Mouse (Mus musculus): ENCODE data around the gene Vezt. TPM values are rescaled to one million over a fixed set of nuclear protein-coding genes. Genes with fewer than 3 reads are reported as not detected.
A peak's percentile ranks its signal among the peaks of the same experiment; 100 is the strongest.

The Vezt gene
- total and polyA plus RNA-seq, 2 experiments from 2014 or later = 34.4 to 51.6 TPM

DNA sequence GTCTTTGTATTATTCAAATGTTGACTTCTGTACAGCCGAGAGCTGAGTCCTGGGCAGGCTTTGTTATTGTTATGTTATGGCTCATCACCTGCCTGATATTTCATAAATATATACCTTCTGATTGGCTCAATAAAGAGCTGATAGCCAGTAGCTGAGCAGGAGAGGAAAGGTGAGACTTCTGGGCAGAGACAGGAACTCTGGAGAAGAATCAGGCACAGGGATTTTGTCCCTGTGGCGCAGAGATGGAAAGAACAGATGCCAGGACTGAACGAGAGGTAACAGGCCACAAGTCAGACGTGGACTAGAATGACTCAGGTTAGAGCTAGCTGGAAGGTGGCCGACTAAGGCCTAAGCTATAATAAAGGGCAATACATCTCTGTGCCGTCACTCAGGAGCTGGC, 7.1 kb downstream of the Vezt start:
- Histone ChIP-seq H3K9me3 (ENCODE audit: low read length) (no peaks in the 10 kb centered on the region), H3K36me3 (ENCODE audit: insufficient read depth, low read length) (peaks cover 14% of the 10 kb centered on the region; the same call in 1 of the 2 replicates), H3K4me3 (ENCODE audit: low read length) (no peak overlapping the region), H3K4me1 (ENCODE audit: insufficient read depth, low read length) (peaks cover 7% of the 10 kb centered on the region), H3K9ac (replicated peaks; ENCODE audit: low read length) (no peak overlapping the region), H3K27me3 (ENCODE audit: insufficient read depth, low read length) (no peaks in the 10 kb centered on the region), H3K4me2 (ENCODE audit: low read depth, low read length) (no peak overlapping the region), H3K27ac (no peak overlapping the region)
- ATAC-seq (no peak), DNase-seq (ENCODE audit: low spot score) (no peak)
- WGBS = 86% methylated on average over 6 of the region's 6 CpGs
- no peak for TF ChIP-seq CTCF (IDR thresholded peaks at IDR 0.05; ENCODE audit: low read depth)

DNA sequence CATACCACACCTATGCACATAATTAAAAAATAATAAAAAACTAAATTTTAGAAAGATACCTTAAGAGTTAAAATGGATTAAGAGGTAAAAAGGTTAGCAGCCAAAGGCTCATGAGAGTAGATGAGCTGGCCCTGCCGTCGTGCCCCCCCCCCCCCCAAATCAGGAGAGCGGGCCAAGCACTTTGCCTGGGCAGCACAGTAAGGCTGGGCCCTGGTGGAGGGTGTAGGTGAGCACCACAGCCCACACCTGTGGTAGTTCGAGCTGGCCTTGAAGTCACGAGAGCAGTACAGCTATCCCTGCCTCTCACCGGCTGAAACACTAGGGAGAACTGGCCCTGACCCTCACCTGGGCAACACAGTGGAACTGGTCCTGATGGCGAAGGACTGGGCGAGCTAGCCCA, 10.5 kb downstream of the Vezt start:
- TF ChIP-seq CTCF (IDR thresholded peaks at IDR 0.05; ENCODE audit: low read depth) = no peak
- Histone ChIP-seq H3K4me1 (ENCODE audit: insufficient read depth, low read length) (no peaks in the 10 kb centered on the region), H3K27ac (no peak overlapping the region), H3K9me3 (ENCODE audit: low read length) (no peaks in the 10 kb centered on the region), H3K9ac (replicated peaks; ENCODE audit: low read length) (no peak overlapping the region), H3K27me3 (ENCODE audit: insufficient read depth, low read length) (no peaks in the 10 kb centered on the region), H3K36me3 (ENCODE audit: insufficient read depth, low read length) (peaks cover 13% of the 10 kb centered on the region; the same call in 1 of the 2 replicates), H3K4me3 (ENCODE audit: low read length) (no peak overlapping the region), H3K4me2 (ENCODE audit: low read depth, low read length) (no peak overlapping the region)
- ATAC-seq = peak; percentile 35; the same call in 1 of the 2 replicates
- WGBS = 93% methylated on average over 8 of the region's 8 CpGs
- DNase-seq (ENCODE audit: low spot score) = no peak

GRCm38 (mm10) chr10:94021059-94021458, 14.6 kb downstream of the Vezt start:
- Histone ChIP-seq H3K27me3 (ENCODE audit: insufficient read depth, low read length) (no peaks in the 10 kb centered on the region), H3K27ac (no peak overlapping the region), H3K4me2 (ENCODE audit: low read depth, low read length) (no peak overlapping the region), H3K9ac (replicated peaks; ENCODE audit: low read length) (no peak overlapping the region), H3K4me3 (ENCODE audit: low read length) (no peak overlapping the region), H3K4me1 (ENCODE audit: insufficient read depth, low read length) (no peaks in the 10 kb centered on the region), H3K36me3 (ENCODE audit: insufficient read depth, low read length) (peaks cover 1% of the 10 kb centered on the region; the same call in 1 of the 2 replicates), H3K9me3 (ENCODE audit: low read length) (no peaks in the 10 kb centered on the region)
- ATAC-seq = no peak
- no peak for TF ChIP-seq CTCF (IDR thresholded peaks at IDR 0.05; ENCODE audit: low read depth)
- 88% methylated on average over 4 of the region's 4 CpGs for WGBS
- DNase-seq (ENCODE audit: low spot score) = no peak

DNA sequence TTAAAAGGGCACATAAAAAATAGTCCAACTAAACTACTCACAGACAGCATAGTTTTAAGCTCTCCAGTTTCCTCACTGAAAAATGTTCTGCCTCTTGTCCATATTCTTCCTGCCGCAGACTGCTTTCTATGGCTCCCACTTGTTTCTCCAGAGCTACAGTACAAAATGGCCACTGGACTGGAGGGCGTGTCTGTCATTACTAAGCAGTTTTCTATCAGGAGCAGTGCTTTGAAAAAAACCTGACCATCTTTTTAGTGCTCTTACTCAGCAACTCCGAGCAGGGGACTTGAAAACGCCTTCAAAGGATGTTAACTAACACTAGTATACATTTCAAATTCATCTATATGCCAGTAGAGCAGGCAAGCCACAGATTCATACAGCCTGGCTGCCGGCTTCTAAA, 15.0 kb downstream of the Vezt start:
- no peak overlapping the region for H3K9ac ChIP-seq (replicated peaks; ENCODE audit: low read length)
- no peak for DNase-seq (ENCODE audit: low spot score)
- no peak for TF ChIP-seq CTCF (IDR thresholded peaks at IDR 0.05; ENCODE audit: low read depth)
- no peaks in the 10 kb centered on the region for H3K27me3 ChIP-seq (ENCODE audit: insufficient read depth, low read length)
- H3K4me2 ChIP-seq (ENCODE audit: low read depth, low read length) = no peak overlapping the region
- H3K36me3 ChIP-seq (ENCODE audit: insufficient read depth, low read length) = no peaks in the 10 kb centered on the region
- no peak overlapping the region for H3K4me3 ChIP-seq (ENCODE audit: low read length)
- H3K4me1 ChIP-seq (ENCODE audit: insufficient read depth, low read length) = no peaks in the 10 kb centered on the region
- ATAC-seq = no peak
- H3K9me3 ChIP-seq (ENCODE audit: low read length) = no peaks in the 10 kb centered on the region
- WGBS = 79% methylated on average over 5 of the region's 5 CpGs
- H3K27ac ChIP-seq = no peak overlapping the region

GRCm38 (mm10) chr10:94017455-94017854, 18.2 kb downstream of the Vezt start:
- ATAC-seq = no peak
- Histone ChIP-seq H3K36me3 (ENCODE audit: insufficient read depth, low read length) (no peaks in the 10 kb centered on the region), H3K9ac (replicated peaks; ENCODE audit: low read length) (no peak overlapping the region), H3K27ac (no peak overlapping the region), H3K4me1 (ENCODE audit: insufficient read depth, low read length) (no peaks in the 10 kb centered on the region), H3K4me2 (ENCODE audit: low read depth, low read length) (no peak overlapping the region), H3K9me3 (ENCODE audit: low read length) (no peaks in the 10 kb centered on the region), H3K27me3 (ENCODE audit: insufficient read depth, low read length) (no peaks in the 10 kb centered on the region), H3K4me3 (ENCODE audit: low read length) (no peak overlapping the region)
- DNase-seq (ENCODE audit: low spot score) = no peak
- 95% methylated on average over 8 of the region's 8 CpGs for WGBS
- no peak for TF ChIP-seq CTCF (IDR thresholded peaks at IDR 0.05; ENCODE audit: low read depth)

DNA sequence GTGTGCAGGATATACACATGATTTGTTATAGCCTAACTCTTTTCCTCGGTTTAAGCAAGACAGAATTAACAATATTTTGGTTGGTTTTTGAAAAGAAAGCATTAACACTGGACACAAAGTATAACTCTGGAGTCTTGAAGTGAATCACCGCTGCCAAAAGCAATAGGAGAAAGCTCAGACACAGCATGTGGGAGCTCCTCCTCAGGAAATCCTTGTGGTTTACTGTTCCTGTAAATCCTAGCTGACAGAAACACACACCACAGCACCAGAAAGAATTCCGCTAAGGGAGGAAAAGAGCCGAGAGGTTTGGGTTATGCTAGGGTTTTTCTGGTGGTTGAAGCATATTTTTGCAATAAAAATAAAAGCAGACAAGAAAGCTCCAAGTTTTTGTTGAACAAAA, 21.4 kb downstream of the Vezt start:
- no peak overlapping the region for H3K4me2 ChIP-seq (ENCODE audit: low read depth, low read length)
- no peaks in the 10 kb centered on the region for H3K9me3 ChIP-seq (ENCODE audit: low read length)
- H3K4me1 ChIP-seq (ENCODE audit: insufficient read depth, low read length) = no peaks in the 10 kb centered on the region
- DNase-seq (ENCODE audit: low spot score) (peak; percentile 9), ATAC-seq (no peak)
- H3K27ac ChIP-seq = no peak overlapping the region
- TF ChIP-seq CTCF (IDR thresholded peaks at IDR 0.05; ENCODE audit: low read depth) = no peak
- H3K4me3 ChIP-seq (ENCODE audit: low read length) = no peak overlapping the region
- no peaks in the 10 kb centered on the region for H3K27me3 ChIP-seq (ENCODE audit: insufficient read depth, low read length)
- H3K9ac ChIP-seq (replicated peaks; ENCODE audit: low read length) = no peak overlapping the region
- no peaks in the 10 kb centered on the region for H3K36me3 ChIP-seq (ENCODE audit: insufficient read depth, low read length)
- WGBS = 74% methylated on average over 4 of the region's 4 CpGs

- H3K4me2 ChIP-seq (ENCODE audit: low read depth, low read length) = no peak overlapping the region
- H3K27me3 ChIP-seq (ENCODE audit: insufficient read depth, low read length) = no peaks in the 10 kb centered on the region
- H3K27ac ChIP-seq = no peak overlapping the region
- ATAC-seq (0 out of 2 replicates have a peak, but pooled peaks have one; percentile 63), DNase-seq (ENCODE audit: low spot score) (peak; percentile 80)
- peak; percentile 77 for TF ChIP-seq CTCF (IDR thresholded peaks at IDR 0.05; ENCODE audit: low read depth)
- H3K9me3 ChIP-seq (ENCODE audit: low read length) = no peaks in the 10 kb centered on the region
- H3K9ac ChIP-seq (replicated peaks; ENCODE audit: low read length) = no peak overlapping the region
- H3K36me3 ChIP-seq (ENCODE audit: insufficient read depth, low read length) = no peaks in the 10 kb centered on the region
- H3K4me1 ChIP-seq (ENCODE audit: insufficient read depth, low read length) = no peaks in the 10 kb centered on the region
- no peak overlapping the region for H3K4me3 ChIP-seq (ENCODE audit: low read length)
- WGBS = 49% methylated on average over 3 of the region's 3 CpGs
Measured at GRCm38 (mm10) chr10:94013196-94013595, 22.4 kb downstream of the Vezt start.
